Mouse (Mus musculus) ES-Bruce4 (cell line): ENCODE measurements at regions not wholly inside any gene's neighbourhood (a gene's known extent, or its start where the extent isn't known, plus 50 kb on each side); places are given as distances from the start of the nearest gene placed in this dataset.

Experiments
- CTCF ChIP-seq: IDR thresholded peaks from one replicate; pipeline ENCODE4 v1.8.1; 2011; ENCODE audit warnings: low read depth, low read length
- EP300 ChIP-seq: IDR thresholded peaks from 2 replicates; pipeline ENCODE4 v1.6.1; 2011; ENCODE audit warnings: low read depth, low read length; ENCODE audit not compliant: insufficient read depth
- POLR2A ChIP-seq: IDR thresholded peaks from one replicate; pipeline ENCODE4 v1.8.1; 2011; ENCODE audit warnings: low read length; ENCODE audit not compliant: insufficient read depth

GRCm38 (mm10) chr14:72081473-72081872, 410.2 kb downstream of the Gm9195 start:
- TF ChIP-seq CTCF (no peak), EP300 (no peak), POLR2A (no peak)
